Mouse (Mus musculus) hematopoietic multipotent progenitor cell, adult 10-12 weeks (in vitro differentiated cells): ENCODE data around the gene Mid1. TPM values are rescaled to one million over a fixed set of nuclear protein-coding genes. Genes with fewer than 3 reads are reported as not detected.

ENCODE experiments used
- polyA plus RNA-seq: library from polyadenylated mRNA; stranded (reverse); fragments of >175 nt; gene quantifications from 2 replicates; pipeline ENCODE4 v1.2.3, GENCODE M21; 2012; ENCODE audit warnings: low replicate concordance

Gene Mid1
- polyA plus RNA-seq: 9.5 and 10.8 TPM in 2 replicates

GRCm38 (mm10) chrX:169685131-169685530 lies at the start of gene Mid1:
Gene Mid1, plus strand, starts transcription at chrX:169685199.

GRCm38 (mm10) chrX:169779535-169779934 lies 94.5 kb downstream of the Mid1 start, which contains the start of gene 4933400A11Rik:
Gene 4933400A11Rik, minus strand, starts transcription at chrX:169779635.

DNA sequence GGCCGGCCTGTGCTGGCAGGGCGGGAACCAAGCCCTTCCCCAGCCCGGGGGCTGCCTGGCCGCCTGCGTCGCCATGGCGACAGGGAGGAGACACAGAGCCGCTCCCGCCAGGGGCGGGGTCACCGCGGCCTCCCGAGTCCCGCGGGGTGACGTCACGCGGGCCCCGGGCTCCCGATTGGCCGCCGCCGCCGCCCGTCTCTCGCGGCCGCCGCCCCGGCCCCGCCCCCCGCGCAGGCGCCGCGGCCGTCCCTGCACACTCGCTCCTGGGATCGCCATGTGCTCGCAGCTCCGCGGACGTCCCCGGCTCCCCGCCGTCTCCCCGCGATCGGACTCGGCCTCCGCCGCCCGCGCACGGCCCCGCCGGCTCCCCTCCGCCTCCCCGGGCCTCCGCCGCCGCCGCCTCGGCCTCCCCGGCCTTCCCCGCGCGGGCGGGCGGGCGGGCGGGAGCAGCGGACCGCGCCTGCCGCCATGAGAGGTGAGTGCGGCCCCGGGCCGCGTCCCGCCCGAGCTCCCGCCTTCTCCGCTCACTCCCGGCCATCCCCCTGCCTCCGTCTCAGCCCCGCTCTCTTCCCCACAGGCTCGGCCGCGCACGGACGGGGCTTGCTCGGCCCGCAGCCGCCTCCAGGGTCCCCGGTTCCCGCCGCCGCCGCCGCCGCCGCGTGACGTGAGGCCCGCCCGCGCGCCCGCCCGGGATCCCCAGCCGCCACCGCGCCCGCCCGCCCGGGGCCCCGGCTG lies 324.2 kb downstream of the Mid1 start, which contains the start of gene Gm21887:
Gene Gm21887 (plus strand): TSS at position 644 of the 735 bp plus-strand sequence.

Other genes with a start within 250 kb of the Mid1 start
- not detected in 2 replicates for gene 4933400A11Rik, start 94.4 kb downstream of the Mid1 start, polyA plus RNA-seq